In genomic region chr11:31359283-31359902, GRCm38 (mm10) we compare ENCODE assay signal across 23 mouse cellular contexts. TPM values are rescaled to one million over a fixed set of nuclear protein-coding genes. Genes with fewer than 3 reads are reported as not detected.
DNase-seq lines count a peak whose midpoint lies in the region; ATAC-seq lines count a peak whose summit lies in the region.
"Had no signal": no experiment of that assay in that cellular context is flagged by ENCODE, and none has a peak within 500 bp of the region (broad histone marks: within the 10 kb centered on the region; RNA-seq: fewer than 3 reads in every experiment).

No protein-coding gene starts in this region.

- no peak overlapping the region for H3K27ac ChIP-seq in kidney, embryonic 14.5 days (ENCODE audit: low read depth, low read length)
- H3K27ac ChIP-seq in liver, embryonic 11.5 days (ENCODE audit: low read depth, low read length): no peak overlapping the region
- H3K27ac ChIP-seq: embryonic facial prominence, embryonic 13.5 days; forebrain, embryonic 12.5 days; gastrocnemius, adult 2 months; heart, embryonic 10.5 days; hindbrain, embryonic 12.5 days had no signal

- peak; percentile 1 for DNase-seq in embryo, embryonic 10 days (ENCODE audit: low spot score)
- DNase-seq in embryo, embryonic 10.5 days (ENCODE audit: low spot score): no peak
- DNase-seq in kidney, adult 18-20 months: no peak
- no peak for DNase-seq in liver, embryonic 11.5 days (ENCODE audit: low spot score)
- DNase-seq in liver: no peak
- no peak for DNase-seq in left cerebral cortex, adult 8-10 months (ENCODE audit: low spot score in 2 of 2)
- DNase-seq: adrenal gland, postnatal 14 days; B cell, adult 2 months; cerebellum, adult 18-20 months; cerebellum, postnatal 10 days; gastrocnemius, adult 2 months; gastrocnemius, postnatal 25 days; heart, postnatal 10 days; heart, postnatal 4 days had no signal

- no peaks in the 10 kb centered on the region for H3K27me3 ChIP-seq in kidney, embryonic 14.5 days (ENCODE audit: control insufficient read depth, insufficient read depth, low read length)
- no peaks in the 10 kb centered on the region for H3K27me3 ChIP-seq in liver, embryonic 11.5 days (replicated peaks; ENCODE audit: control insufficient read depth, insufficient read depth, low read length)
- H3K27me3 ChIP-seq: embryonic facial prominence, embryonic 13.5 days; forebrain, embryonic 12.5 days; hindbrain, embryonic 12.5 days had no signal

- H3K4me1 ChIP-seq in kidney, embryonic 14.5 days (ENCODE audit: control insufficient read depth, insufficient read depth, low read length): no peaks in the 10 kb centered on the region
- 0 out of 2 replicates have a peak, but pooled peaks cover 5% of the 10 kb centered on the region for H3K4me1 ChIP-seq in liver, embryonic 11.5 days (replicated peaks; ENCODE audit: control insufficient read depth, insufficient read depth, low read length)
- H3K4me1 ChIP-seq: forebrain, embryonic 12.5 days; heart, embryonic 10.5 days; hindbrain, embryonic 12.5 days had no signal

- no peak overlapping the region for H3K4me2 ChIP-seq in kidney, embryonic 14.5 days (replicated peaks; ENCODE audit: low read depth, low read length)
- H3K4me2 ChIP-seq in liver, embryonic 11.5 days: no peak overlapping the region
- H3K4me2 ChIP-seq: embryonic facial prominence, embryonic 13.5 days; forebrain, embryonic 12.5 days; hindbrain, embryonic 12.5 days had no signal

- H3K9ac ChIP-seq in kidney, embryonic 14.5 days (ENCODE audit: low read depth, low read length): no peak overlapping the region
- no peak overlapping the region for H3K9ac ChIP-seq in liver, embryonic 11.5 days (ENCODE audit: low read depth, low read length)
- H3K9ac ChIP-seq: embryonic facial prominence, embryonic 13.5 days; forebrain, embryonic 12.5 days; hindbrain, embryonic 12.5 days had no signal

- ATAC-seq in kidney, embryonic 14.5 days (ENCODE audit: low FRiP score, low TSS enrichment): peak; percentile 69; the same call in 1 of the 2 replicates
- peak; percentile 19; the same call in 1 of the 2 replicates for ATAC-seq in liver, embryonic 11.5 days (replicated peaks; ENCODE audit: low FRiP score)
- ATAC-seq: activated CD4-positive, CD25-positive, alpha-beta regulatory T cell, adult 4 months; CD4-positive, CD25-positive, alpha-beta regulatory T cell, adult 4 months; hindbrain, embryonic 16.5 days had no signal

- no peaks in the 10 kb centered on the region for H3K9me3 ChIP-seq in kidney, embryonic 14.5 days (ENCODE audit: control insufficient read depth, low read length)
- H3K9me3 ChIP-seq in liver, embryonic 11.5 days (ENCODE audit: control insufficient read depth, low read length): no peaks in the 10 kb centered on the region
- H3K9me3 ChIP-seq: embryonic facial prominence, embryonic 13.5 days; forebrain, embryonic 12.5 days; G1E; heart, embryonic 10.5 days; hindbrain, embryonic 12.5 days had no signal

- no peaks in the 10 kb centered on the region for H3K36me3 ChIP-seq in kidney, embryonic 14.5 days (ENCODE audit: control insufficient read depth, insufficient read depth, low read length)
- no peaks in the 10 kb centered on the region for H3K36me3 ChIP-seq in liver, embryonic 11.5 days (ENCODE audit: control insufficient read depth, insufficient read depth, low read length)
- H3K36me3 ChIP-seq: embryonic facial prominence, embryonic 13.5 days; G1E; heart, embryonic 10.5 days; hindbrain, embryonic 12.5 days had no signal

- no peak overlapping the region for H3K4me3 ChIP-seq in kidney, embryonic 14.5 days (ENCODE audit: low read length)
- H3K4me3 ChIP-seq in liver, embryonic 11.5 days (ENCODE audit: low read depth, low read length): no peak overlapping the region
- H3K4me3 ChIP-seq: embryonic facial prominence, embryonic 13.5 days; forebrain, embryonic 12.5 days; gastrocnemius, adult 2 months; heart, embryonic 10.5 days; hindbrain, embryonic 12.5 days had no signal

- WGBS in kidney, embryonic 14.5 days: 56% methylated on average over 6 of the region's 6 CpGs
- WGBS in liver, embryonic 11.5 days: 54% methylated on average over 6 of the region's 6 CpGs

RNA-seq across cellular contexts. Expression of gene Stc2, which starts 10.5 kb away (rescaled TPM):
- polyA plus RNA-seq in kidney, embryonic 14.5 days (2014; fragmentation: Nextera tagmentation; extraction: Ambion mirVana): 1.3 and 1.6 TPM in 2 replicates
- 1.6 and 2.3 TPM in 2 replicates for polyA plus RNA-seq in liver, embryonic 11.5 days (2014; fragmentation: Nextera tagmentation; extraction: Ambion mirVana)
- 1 to 10 TPM in 3 of 4 experiments, under 1 TPM in 1; 0.59 to 1.5 (median 1.4) TPM for total RNA-seq in left cerebral cortex, adult 8-10 months (2022)
- polyA plus RNA-seq: G1E had no signal
